Mouse (Mus musculus): ENCODE results near the gene Sit1.

- no peak for TF ChIP-seq GATA1 (IDR thresholded peaks at IDR 0.05; ENCODE audit: low read length)
- TF ChIP-seq TAL1 (IDR thresholded peaks at IDR 0.05; ENCODE audit: low read length) = no peak
Observed at GRCm38 (mm10) chr4:43489611-43490010, 6.1 kb upstream of the Sit1 start.

Data from erythroblast, embryonic 14.5 days (primary cell).